Mouse (Mus musculus) E14TG2a.4 (cell line): ENCODE measurements around the gene Mrpl33.

Experiments used
- H3K27me3 ChIP-seq: 2 replicates; pipeline ENCODE4 v1.6.1; 2014; ENCODE audit warnings: low read length, control low read depth; ENCODE audit not compliant: insufficient read depth
- H3K36me3 ChIP-seq: 2 replicates; pipeline ENCODE4 v1.6.1; 2014; ENCODE audit warnings: low read length, control low read depth; ENCODE audit not compliant: insufficient read depth
- H3K4me1 ChIP-seq: replicated peaks from 2 replicates; pipeline ENCODE4 v1.6.1; 2014; ENCODE audit warnings: low read depth, low read length, control low read depth
- H3K4me3 ChIP-seq: replicated peaks from 2 replicates; pipeline ENCODE4 v1.5.1; 2014; ENCODE audit warnings: mild to moderate bottlenecking, low read length
- H3K9me3 ChIP-seq: 2 replicates; pipeline ENCODE4 v1.6.1; 2014; ENCODE audit warnings: low read length, control low read depth
- CTCF ChIP-seq: conservative IDR thresholded peaks from 2 replicates; pipeline ENCODE4 v1.5.1; 2014; ENCODE audit warnings: low read length
- NANOG ChIP-seq: IDR thresholded peaks from 2 replicates; pipeline ENCODE4 v1.6.1; 2014; ENCODE audit warnings: borderline replicate concordance, low read length, mixed read lengths
- POU5F1 ChIP-seq: IDR thresholded peaks from 2 replicates; pipeline ENCODE4 v1.6.1; 2014; ENCODE audit warnings: low read length, borderline replicate concordance

Gene Mrpl33

DNA sequence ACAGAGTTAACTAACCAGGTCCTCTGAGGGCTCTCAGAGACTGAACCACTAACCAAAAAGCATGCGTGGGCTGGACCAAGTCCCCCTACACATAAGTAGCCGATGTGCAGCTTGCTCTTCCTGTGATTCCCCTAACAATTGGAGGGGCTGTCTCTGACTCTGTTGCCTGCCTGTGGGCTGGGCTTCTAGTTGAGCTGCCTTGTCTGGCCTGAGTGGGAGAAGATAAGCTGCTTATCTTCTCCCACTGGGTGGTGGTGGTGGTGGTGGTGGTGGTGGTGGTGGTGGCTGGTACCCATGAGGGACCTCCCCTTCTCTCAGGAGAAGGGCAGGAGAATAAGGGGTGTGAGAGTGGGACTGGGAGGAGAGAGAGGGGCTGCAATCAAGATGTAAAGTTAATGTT is 89.3 kb downstream of the Mrpl33 start:
- H3K4me3 ChIP-seq = no peak overlapping the region
- H3K4me1 ChIP-seq = no peaks in the 10 kb centered on the region
- no peaks in the 10 kb centered on the region for H3K36me3 ChIP-seq
- no peak for TF ChIP-seq NANOG
- no peak for TF ChIP-seq POU5F1
- TF ChIP-seq CTCF = no peak
- no peaks in the 10 kb centered on the region for H3K9me3 ChIP-seq
- H3K27me3 ChIP-seq = no peaks in the 10 kb centered on the region

- Histone ChIP-seq H3K27me3 (no peaks in the 10 kb centered on the region), H3K9me3 (no peaks in the 10 kb centered on the region), H3K36me3 (no peaks in the 10 kb centered on the region), H3K4me1 (no peaks in the 10 kb centered on the region), H3K4me3 (no peak overlapping the region)
- TF ChIP-seq CTCF = no peak
- TF ChIP-seq NANOG = no peak
- TF ChIP-seq POU5F1 = no peak
These were observed 91.2 kb downstream of the Mrpl33 start for GRCm38 (mm10) chr5:31687972-31688371.

- H3K4me1 ChIP-seq = peaks cover 17% of the 10 kb centered on the region
- TF ChIP-seq CTCF (no peak), POU5F1 (no peak), NANOG (no peak)
- no peaks in the 10 kb centered on the region for H3K27me3 ChIP-seq
- no peaks in the 10 kb centered on the region for H3K9me3 ChIP-seq
- H3K4me3 ChIP-seq = no peak overlapping the region
- H3K36me3 ChIP-seq = no peaks in the 10 kb centered on the region
These were observed 96.5 kb downstream of the Mrpl33 start for GRCm38 (mm10) chr5:31693191-31693590.

DNA sequence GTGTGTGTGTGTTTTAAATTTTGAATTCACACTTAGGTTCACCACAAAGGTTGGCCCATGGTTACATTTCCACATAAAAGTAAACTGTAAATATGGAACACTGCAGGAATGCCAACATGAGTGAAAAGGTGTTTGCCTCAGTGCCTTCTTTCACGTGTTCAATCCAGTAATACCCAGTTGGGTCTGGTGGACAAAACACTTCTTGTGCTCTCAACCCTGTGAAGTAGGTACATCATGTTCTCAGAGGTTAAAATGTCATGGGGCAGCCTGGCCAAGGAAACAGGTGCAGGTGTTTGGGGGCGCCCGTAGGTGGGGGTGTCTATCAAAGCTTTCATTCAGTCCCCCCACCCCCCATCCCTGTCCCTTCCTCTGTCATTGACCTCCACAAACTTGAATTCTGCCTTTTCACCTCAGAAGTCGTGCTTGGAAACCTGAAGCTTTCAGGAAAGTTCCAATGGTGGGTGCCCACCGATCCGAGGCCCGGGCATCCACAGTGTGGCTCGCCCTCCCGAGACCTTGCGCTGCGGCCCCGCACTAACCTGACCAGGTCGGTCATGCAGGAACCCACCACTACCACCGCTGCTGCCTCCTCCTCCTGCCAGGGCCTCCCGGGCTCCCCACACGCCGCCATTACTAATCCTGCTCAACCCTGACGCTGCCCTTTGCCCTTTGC is 100.4 kb downstream of the Mrpl33 start, which contains the start of gene Rbks:
Gene Rbks, minus strand, starts transcription at position 657 of the 673 bp plus-strand sequence.
- Histone ChIP-seq H3K27me3 (no peaks in the 10 kb centered on the region), H3K36me3 (peaks cover 10% of the 10 kb centered on the region), H3K4me1 (peaks cover 24% of the 10 kb centered on the region), H3K4me3 (peak within 1 kb of the TSS; percentile 94), H3K9me3 (no peaks in the 10 kb centered on the region)
- TF ChIP-seq NANOG (no peak), CTCF (no peak), POU5F1 (no peak)

- no peaks in the 10 kb centered on the region for H3K27me3 ChIP-seq
- TF ChIP-seq NANOG (no peak), POU5F1 (no peak), CTCF (no peak)
- H3K9me3 ChIP-seq = no peaks in the 10 kb centered on the region
- H3K4me3 ChIP-seq = peak within 1 kb of the TSS; percentile 94
- peaks cover 16% of the 10 kb centered on the region for H3K36me3 ChIP-seq
- H3K4me1 ChIP-seq = peaks cover 24% of the 10 kb centered on the region
These were observed 101.0 kb downstream of the Mrpl33 start, which contains the start of gene Babam2 for GRCm38 (mm10) chr5:31697644-31698296. TSS of gene Babam2 (plus strand) at chr5:31697684.

- peak overlapping the region; percentile 94 for H3K4me3 ChIP-seq
- peaks cover 22% of the 10 kb centered on the region for H3K36me3 ChIP-seq
- TF ChIP-seq POU5F1 = no peak
- TF ChIP-seq NANOG = no peak
- TF ChIP-seq CTCF = no peak
- peaks cover 24% of the 10 kb centered on the region for H3K4me1 ChIP-seq
- H3K9me3 ChIP-seq = no peaks in the 10 kb centered on the region
- H3K27me3 ChIP-seq = no peaks in the 10 kb centered on the region
These were observed 101.6 kb downstream of the Mrpl33 start for GRCm38 (mm10) chr5:31698297-31698726.

DNA sequence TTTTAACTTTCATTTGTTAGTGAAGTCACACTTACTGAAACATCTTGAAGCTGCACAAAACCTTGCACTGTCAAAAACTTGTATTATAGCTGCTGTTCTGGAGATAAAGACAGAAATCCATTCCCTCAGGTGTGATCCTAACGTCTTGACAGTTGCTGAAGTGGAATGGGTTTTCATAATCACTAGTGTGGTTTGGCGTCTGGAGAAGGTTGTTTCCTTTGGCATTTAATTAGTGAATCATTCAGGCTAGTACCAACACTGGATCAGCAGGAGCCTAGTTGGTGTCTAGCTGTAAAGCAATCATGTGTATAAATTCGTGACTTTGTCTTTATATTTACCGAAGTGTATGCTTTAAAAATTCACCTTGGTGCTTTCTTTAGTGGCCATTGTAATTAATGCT is 102.2 kb downstream of the Mrpl33 start:
- H3K36me3 ChIP-seq = peaks cover 28% of the 10 kb centered on the region
- H3K4me1 ChIP-seq = peaks cover 24% of the 10 kb centered on the region
- no peaks in the 10 kb centered on the region for H3K9me3 ChIP-seq
- peak overlapping the region; percentile 94 for H3K4me3 ChIP-seq
- TF ChIP-seq CTCF (no peak), NANOG (no peak)
- H3K27me3 ChIP-seq = no peaks in the 10 kb centered on the region

- Histone ChIP-seq H3K27me3 (no peaks in the 10 kb centered on the region), H3K4me3 (no peak overlapping the region), H3K36me3 (peaks cover 32% of the 10 kb centered on the region), H3K9me3 (no peaks in the 10 kb centered on the region), H3K4me1 (peaks cover 24% of the 10 kb centered on the region)
- TF ChIP-seq CTCF (no peak), POU5F1 (no peak), NANOG (no peak)
These were observed 102.7 kb downstream of the Mrpl33 start for GRCm38 (mm10) chr5:31699397-31699796.
